Mouse (Mus musculus): Measurements from ENCODE around the gene Atf7ip. TPM values are rescaled to one million over a fixed set of nuclear protein-coding genes. Genes with fewer than 3 reads are reported as not detected.
A peak's percentile ranks its signal among the peaks of the same experiment; 100 is the strongest.

Gene Atf7ip
- polyA plus RNA-seq, 2 experiments: 35.7 to 38.4 TPM

DNA sequence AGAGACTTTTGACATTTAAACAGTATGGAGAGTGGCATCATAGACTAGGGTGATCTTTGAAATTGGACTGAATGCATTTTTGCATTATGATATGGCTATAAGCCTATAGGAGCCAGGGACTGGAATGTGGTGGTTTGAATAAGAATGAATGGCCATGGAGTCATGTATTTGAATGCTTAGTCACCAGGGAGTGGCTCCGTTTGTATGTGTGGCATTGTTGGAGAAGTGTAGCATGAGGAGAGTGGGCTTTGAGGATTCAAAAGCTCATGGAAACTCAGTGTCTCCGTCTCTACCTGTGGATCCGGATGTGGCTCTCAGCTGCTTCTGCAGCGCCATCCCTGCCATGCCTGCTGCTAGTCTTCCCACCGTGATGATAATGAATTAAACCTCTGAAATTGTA is 35.4 kb downstream of the Atf7ip start:
- Histone ChIP-seq H3K9me3 (ENCODE audit: control insufficient read depth, low read length) (peaks cover 7% of the 10 kb centered on the region; the same call in 1 of the 2 replicates), H3K9ac (ENCODE audit: low read depth, low read length, severe bottlenecking) (no peak overlapping the region), H3K27me3 (ENCODE audit: control insufficient read depth, insufficient read depth, low read length) (no peaks in the 10 kb centered on the region), H3K27ac (replicated peaks; ENCODE audit: low read depth, low read length) (0 out of 2 replicates have a peak overlapping the region, but pooled peaks have one; percentile 10), H3K4me2 (replicated peaks; ENCODE audit: low read depth, low read length, severe bottlenecking) (no peak overlapping the region), H3K4me3 (replicated peaks; ENCODE audit: low read length) (no peak overlapping the region), H3K36me3 (ENCODE audit: control insufficient read depth, insufficient read depth, low read length) (peaks cover 18% of the 10 kb centered on the region), H3K4me1 (ENCODE audit: control insufficient read depth, insufficient read depth, low read length) (peaks cover 15% of the 10 kb centered on the region)
- DNase-seq (ENCODE audit: low spot score) (no peak), ATAC-seq (ENCODE audit: low FRiP score, low read depth) (no peak)
- WGBS: 65% methylated on average over 5 of the region's 5 CpGs
- no peak for TF ChIP-seq POLR2A (IDR thresholded peaks at IDR 0.05; ENCODE audit: borderline replicate concordance, extremely low read depth, insufficient read depth, insufficient read length)

DNA sequence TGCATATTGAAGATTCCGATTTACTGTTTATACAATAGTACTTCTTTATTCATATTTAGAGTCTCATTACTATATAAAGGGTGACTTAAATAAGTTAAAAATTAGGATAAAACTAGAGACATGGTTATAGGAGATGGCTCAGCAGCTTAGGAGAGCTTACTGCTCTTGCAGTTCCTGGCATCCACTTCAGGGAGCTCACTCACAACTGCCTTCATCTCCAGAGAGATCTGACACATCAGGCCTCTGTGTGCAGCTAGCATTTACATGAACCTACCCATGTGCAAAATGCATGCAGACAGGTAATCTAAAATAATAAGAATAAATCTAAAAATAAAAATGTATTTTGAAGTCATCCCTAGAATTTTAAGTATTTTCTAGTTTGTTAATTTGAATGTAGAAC is 36.1 kb downstream of the Atf7ip start:
- no peak overlapping the region for H3K9ac ChIP-seq (ENCODE audit: low read depth, low read length, severe bottlenecking)
- ATAC-seq (ENCODE audit: low FRiP score, low read depth) (no peak), DNase-seq (ENCODE audit: low spot score) (no peak)
- no peak overlapping the region for H3K27ac ChIP-seq (replicated peaks; ENCODE audit: low read depth, low read length)
- H3K4me1 ChIP-seq (ENCODE audit: control insufficient read depth, insufficient read depth, low read length): peaks cover 17% of the 10 kb centered on the region
- peaks cover 7% of the 10 kb centered on the region; the same call in 1 of the 2 replicates for H3K9me3 ChIP-seq (ENCODE audit: control insufficient read depth, low read length)
- no peaks in the 10 kb centered on the region for H3K27me3 ChIP-seq (ENCODE audit: control insufficient read depth, insufficient read depth, low read length)
- TF ChIP-seq POLR2A (IDR thresholded peaks at IDR 0.05; ENCODE audit: borderline replicate concordance, extremely low read depth, insufficient read depth, insufficient read length): no peak
- WGBS: 87% methylated on average over 1 of the region's 1 CpGs
- no peak overlapping the region for H3K4me2 ChIP-seq (replicated peaks; ENCODE audit: low read depth, low read length, severe bottlenecking)
- H3K36me3 ChIP-seq (ENCODE audit: control insufficient read depth, insufficient read depth, low read length): peaks cover 15% of the 10 kb centered on the region
- H3K4me3 ChIP-seq (replicated peaks; ENCODE audit: low read length): no peak overlapping the region

DNA sequence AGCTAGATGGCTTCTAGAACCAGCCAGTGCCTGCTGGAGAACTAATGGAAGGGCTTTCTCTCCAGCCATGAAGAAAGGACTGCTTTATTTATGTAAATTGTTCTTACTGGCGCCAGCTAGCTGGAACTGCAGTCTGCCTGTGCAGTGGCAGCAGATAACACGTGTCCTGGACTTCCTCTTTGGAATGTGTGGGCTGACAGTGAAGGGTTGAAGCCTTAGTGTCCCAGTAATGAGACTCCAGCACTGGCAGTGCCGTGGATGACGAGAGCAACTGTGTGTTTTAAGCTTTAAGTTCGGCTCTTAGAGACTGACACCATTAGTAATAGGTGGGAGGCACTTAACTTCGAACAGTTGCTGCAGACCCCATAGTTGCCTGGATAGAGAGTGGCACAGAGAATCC is 37.2 kb downstream of the Atf7ip start:
- Histone ChIP-seq H3K27ac (replicated peaks; ENCODE audit: low read depth, low read length) (peak overlapping the region; percentile 68), H3K4me3 (replicated peaks; ENCODE audit: low read length) (no peak overlapping the region), H3K9me3 (ENCODE audit: control insufficient read depth, low read length) (peaks cover 7% of the 10 kb centered on the region; the same call in 1 of the 2 replicates), H3K36me3 (ENCODE audit: control insufficient read depth, insufficient read depth, low read length) (peaks cover 7% of the 10 kb centered on the region; the same call in 1 of the 2 replicates), H3K9ac (ENCODE audit: low read depth, low read length, severe bottlenecking) (no peak overlapping the region), H3K4me1 (ENCODE audit: control insufficient read depth, insufficient read depth, low read length) (peaks cover 20% of the 10 kb centered on the region), H3K4me2 (replicated peaks; ENCODE audit: low read depth, low read length, severe bottlenecking) (no peak overlapping the region), H3K27me3 (ENCODE audit: control insufficient read depth, insufficient read depth, low read length) (no peaks in the 10 kb centered on the region)
- ATAC-seq (ENCODE audit: low FRiP score, low read depth): peak; percentile 77
- peak; percentile 63 for DNase-seq (ENCODE audit: low spot score)
- no peak for TF ChIP-seq POLR2A (IDR thresholded peaks at IDR 0.05; ENCODE audit: borderline replicate concordance, extremely low read depth, insufficient read depth, insufficient read length)
- WGBS: 8% methylated on average over 6 of the region's 6 CpGs

DNA sequence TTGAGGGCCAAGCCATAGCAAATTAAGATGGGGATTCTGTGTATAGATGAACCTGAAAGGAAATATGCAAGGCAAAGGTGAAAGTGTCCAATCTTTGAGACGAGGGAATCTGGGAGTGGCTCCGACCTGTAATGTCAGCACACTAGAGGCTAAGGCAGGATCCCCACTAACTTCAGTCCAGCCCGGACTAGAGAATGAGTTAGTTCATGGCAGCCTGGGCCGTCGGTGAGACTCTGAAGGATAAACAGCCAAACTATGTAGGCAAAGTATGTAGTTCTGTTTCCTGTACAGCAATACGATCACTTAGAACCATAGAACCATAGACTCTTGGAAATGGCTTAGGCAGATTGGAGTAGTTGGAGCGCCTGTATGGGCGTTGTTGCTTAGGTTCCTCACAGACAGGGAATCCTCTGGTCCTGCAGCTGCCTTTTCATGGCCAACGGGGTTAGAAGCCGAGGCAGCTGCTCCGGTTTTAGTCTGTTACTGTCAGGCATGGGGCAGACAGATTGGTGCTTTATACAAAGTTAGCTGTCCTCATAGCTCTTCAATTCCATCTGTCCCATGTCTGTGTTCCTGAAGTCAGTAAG is 39.4 kb downstream of the Atf7ip start:
- peaks cover 31% of the 10 kb centered on the region for H3K4me1 ChIP-seq (ENCODE audit: control insufficient read depth, insufficient read depth, low read length)
- no peak for DNase-seq (ENCODE audit: low spot score)
- no peaks in the 10 kb centered on the region for H3K27me3 ChIP-seq (ENCODE audit: control insufficient read depth, insufficient read depth, low read length)
- no peaks in the 10 kb centered on the region for H3K9me3 ChIP-seq (ENCODE audit: control insufficient read depth, low read length)
- no peak for ATAC-seq (ENCODE audit: low FRiP score, low read depth)
- H3K4me3 ChIP-seq (replicated peaks; ENCODE audit: low read length): no peak overlapping the region
- 79% methylated on average over 11 of the region's 11 CpGs for WGBS
- no peak for TF ChIP-seq POLR2A (IDR thresholded peaks at IDR 0.05; ENCODE audit: borderline replicate concordance, extremely low read depth, insufficient read depth, insufficient read length)
- 0 out of 2 replicates have a peak, but pooled peaks cover 2% of the 10 kb centered on the region for H3K36me3 ChIP-seq (ENCODE audit: control insufficient read depth, insufficient read depth, low read length)
- no peak overlapping the region for H3K9ac ChIP-seq (ENCODE audit: low read depth, low read length, severe bottlenecking)
- no peak overlapping the region for H3K4me2 ChIP-seq (replicated peaks; ENCODE audit: low read depth, low read length, severe bottlenecking)
- no peak overlapping the region for H3K27ac ChIP-seq (replicated peaks; ENCODE audit: low read depth, low read length)

DNA sequence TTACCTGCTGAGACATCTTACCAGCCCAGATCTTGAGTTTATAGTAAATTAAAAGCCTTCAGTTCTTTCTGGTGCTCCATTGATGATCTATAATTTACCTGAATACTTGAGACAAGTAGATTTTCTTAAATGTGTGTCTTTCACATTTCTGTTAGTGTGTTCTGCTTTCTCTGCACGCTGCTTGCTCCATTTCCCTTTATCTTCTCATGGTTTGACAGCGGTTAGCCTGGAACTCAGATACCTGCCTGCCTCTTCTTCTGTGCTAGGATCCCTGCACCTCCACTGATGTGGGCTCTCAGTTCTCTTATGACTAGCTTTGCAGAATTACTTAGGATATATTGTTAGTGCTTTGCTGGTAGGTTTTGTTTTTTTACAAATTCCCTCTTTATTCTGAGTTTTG is 40.3 kb downstream of the Atf7ip start:
- H3K27me3 ChIP-seq (ENCODE audit: control insufficient read depth, insufficient read depth, low read length): no peaks in the 10 kb centered on the region
- WGBS: 98% methylated on average over 2 of the region's 2 CpGs
- H3K4me1 ChIP-seq (ENCODE audit: control insufficient read depth, insufficient read depth, low read length): peaks cover 31% of the 10 kb centered on the region
- no peak overlapping the region for H3K27ac ChIP-seq (replicated peaks; ENCODE audit: low read depth, low read length)
- no peak overlapping the region for H3K4me2 ChIP-seq (replicated peaks; ENCODE audit: low read depth, low read length, severe bottlenecking)
- 0 out of 2 replicates have a peak, but pooled peaks cover 2% of the 10 kb centered on the region for H3K36me3 ChIP-seq (ENCODE audit: control insufficient read depth, insufficient read depth, low read length)
- H3K9me3 ChIP-seq (ENCODE audit: control insufficient read depth, low read length): no peaks in the 10 kb centered on the region
- H3K9ac ChIP-seq (ENCODE audit: low read depth, low read length, severe bottlenecking): no peak overlapping the region
- no peak for ATAC-seq (ENCODE audit: low FRiP score, low read depth)
- no peak for DNase-seq (ENCODE audit: low spot score)
- no peak overlapping the region for H3K4me3 ChIP-seq (replicated peaks; ENCODE audit: low read length)
- TF ChIP-seq POLR2A (IDR thresholded peaks at IDR 0.05; ENCODE audit: borderline replicate concordance, extremely low read depth, insufficient read depth, insufficient read length): no peak
